Mouse (Mus musculus): ENCODE results near the gene Pram1. TPM values are rescaled to one million over a fixed set of nuclear protein-coding genes. Genes with fewer than 3 reads are reported as not detected.

Pram1 gene
- total RNA-seq, 2 experiments from 2014 or later = 0.27 TPM; not detected in 1

- no peak for DNase-seq (ENCODE audit: extremely low spot score in 1 of 2, low spot score in 1 of 2)
Measured at GRCm38 (mm10) chr17:33649781-33650475, 12.1 kb downstream of the Pram1 start.

- no peak for DNase-seq (ENCODE audit: extremely low spot score in 1 of 2, low spot score in 1 of 2)
Measured at GRCm38 (mm10) chr17:33666813-33667212, 29.0 kb downstream of the Pram1 start.

- DNase-seq (ENCODE audit: extremely low spot score in 1 of 2, low spot score in 1 of 2) = no peak
Measured at GRCm38 (mm10) chr17:33669681-33670080, 31.8 kb downstream of the Pram1 start.

GRCm38 (mm10) chr17:33673837-33674236 is 36.0 kb downstream of the Pram1 start:
- DNase-seq (ENCODE audit: extremely low spot score in 1 of 2, low spot score in 1 of 2) = no peak

- DNase-seq (ENCODE audit: extremely low spot score in 1 of 2, low spot score in 1 of 2) = no peak
Measured at GRCm38 (mm10) chr17:33675452-33675851, 37.6 kb downstream of the Pram1 start.

GRCm38 (mm10) chr17:33676086-33676485 is 38.2 kb downstream of the Pram1 start:
- DNase-seq (ENCODE audit: extremely low spot score in 1 of 2, low spot score in 1 of 2) = no peak

GRCm38 (mm10) chr17:33678771-33679170 is 40.9 kb downstream of the Pram1 start:
- DNase-seq (ENCODE audit: extremely low spot score in 1 of 2, low spot score in 1 of 2) = no peak

- DNase-seq (ENCODE audit: extremely low spot score in 1 of 2, low spot score in 1 of 2) = no peak
Measured at GRCm38 (mm10) chr17:33681767-33682166, 43.9 kb downstream of the Pram1 start.

- DNase-seq (ENCODE audit: extremely low spot score in 1 of 2, low spot score in 1 of 2) = peak; percentile 46 to 74
Measured at GRCm38 (mm10) chr17:33684671-33685231, 46.9 kb downstream of the Pram1 start.

- DNase-seq (ENCODE audit: extremely low spot score in 1 of 2, low spot score in 1 of 2) = peak; percentile 92 to 94
Measured at GRCm38 (mm10) chr17:33685249-33685653, 47.4 kb downstream of the Pram1 start.

GRCm38 (mm10) chr17:33686760-33687159 is 48.9 kb downstream of the Pram1 start, which contains the start of gene Hnrnpm:
Gene Hnrnpm (minus strand): TSS chr17:33686860.
- DNase-seq (ENCODE audit: extremely low spot score in 1 of 2, low spot score in 1 of 2) = no peak

Other genes starting within 250 kb of the Pram1 start
- 10 to 100 TPM in 1 of 2 experiments, 1 to 10 TPM in 1; 9.1 to 16.1 TPM for gene Zfp101, start 243.4 kb upstream of the Pram1 start, total RNA-seq (2021)
- not detected for gene Actl9, start 205.2 kb upstream of the Pram1 start, total RNA-seq (2021)
- 10 to 100 TPM; 24.5 to 36.0 TPM for gene Adamts10, start 113.9 kb upstream of the Pram1 start, total RNA-seq (2021)
- 1 to 10 TPM; 1.8 to 2.0 TPM for gene Myo1f, start 82.3 kb upstream of the Pram1 start, total RNA-seq (2021)
- 10 to 100 TPM; 42.8 to 52.2 TPM for gene Zfp414, start 9.0 kb upstream of the Pram1 start, total RNA-seq (2021)
- 100 to 1,000 TPM; 129 to 152 TPM for gene Hnrnpm, start 48.8 kb downstream of the Pram1 start, total RNA-seq (2021)
- 10 to 100 TPM; 80.9 to 84.4 TPM for gene March2, start 80.6 kb downstream of the Pram1 start, total RNA-seq (2021)
- gene Rab11b, start 122.5 kb downstream of the Pram1 start, total RNA-seq (2021) = 100 to 1,000 TPM; 304 to 328 TPM
- 1 to 10 TPM; 3.8 to 4.0 TPM for gene Angptl4, start 143.8 kb downstream of the Pram1 start, total RNA-seq (2021)
- gene Kank3, start 172.5 kb downstream of the Pram1 start, total RNA-seq (2021) = 10 to 100 TPM; 27.8 to 35.8 TPM
- gene Rps28, start 186.5 kb downstream of the Pram1 start, total RNA-seq (2021) = 100 to 1,000 TPM; 728 to 834 TPM
- 100 to 1,000 TPM; 214 to 222 TPM for gene Ndufa7, start 186.5 kb downstream of the Pram1 start, total RNA-seq (2021)
- 10 to 100 TPM; 23.7 to 23.8 TPM for gene Cd320, start 205.0 kb downstream of the Pram1 start, total RNA-seq (2021)
- gene Gm7029, start 235.8 kb downstream of the Pram1 start, total RNA-seq (2021) = not detected

All from layer of hippocampus, postnatal 25 days (tissue).